ENCODE assay signal across 15 mouse cellular contexts in genomic region chr9:51908255-51908654, GRCm38 (mm10). TPM values are rescaled to one million over a fixed set of nuclear protein-coding genes. Genes with fewer than 3 reads are reported as not detected.
DNase-seq lines count a peak whose midpoint lies in the region; ATAC-seq and TF ChIP-seq lines count a peak whose summit lies in the region.
"Had no signal": no experiment of that assay in that cellular context is flagged by ENCODE, and none has a peak within 500 bp of the region (broad histone marks: within the 10 kb centered on the region; RNA-seq: fewer than 3 reads in every experiment).

No protein-coding gene starts in this region.

- no peak overlapping the region for H3K4me3 ChIP-seq in gastrocnemius, adult 2 months
- H3K4me3 ChIP-seq in kidney, postnatal 0 days (replicated peaks; ENCODE audit: low read depth, low read length): no peak overlapping the region
- H3K4me3 ChIP-seq in kidney, embryonic 16.5 days (ENCODE audit: low read length): no peak overlapping the region
- H3K4me3 ChIP-seq in lung, embryonic 16.5 days (ENCODE audit: low read length): no peak overlapping the region
- no peak overlapping the region for H3K4me3 ChIP-seq in cerebellum, adult 2 months (replicated peaks; ENCODE audit: insufficient read depth, low read depth, low read length)
- H3K4me3 ChIP-seq: forebrain, embryonic 10.5 days; forebrain, embryonic 13.5 days; heart, embryonic 15.5 days; hindbrain, embryonic 10.5 days; hindbrain, embryonic 13.5 days; intestine, embryonic 15.5 days had no signal

- TF ChIP-seq POLR2A in cerebellum, adult 2 months (IDR thresholded peaks at IDR 0.05; ENCODE audit: borderline replicate concordance, insufficient read depth, low read length): no peak

- no peak overlapping the region for H3K9ac ChIP-seq in kidney, postnatal 0 days (ENCODE audit: low read depth, low read length)
- no peak overlapping the region for H3K9ac ChIP-seq in kidney, embryonic 16.5 days (replicated peaks; ENCODE audit: low read length)
- H3K9ac ChIP-seq in lung, embryonic 16.5 days (ENCODE audit: low read length): no peak overlapping the region
- H3K9ac ChIP-seq: forebrain, embryonic 13.5 days; heart, embryonic 15.5 days; hindbrain, embryonic 13.5 days; intestine, embryonic 15.5 days had no signal

- no peak overlapping the region for H3K4me2 ChIP-seq in kidney, postnatal 0 days (ENCODE audit: low read length)
- no peak overlapping the region for H3K4me2 ChIP-seq in kidney, embryonic 16.5 days (replicated peaks; ENCODE audit: low read depth, low read length)
- no peak overlapping the region for H3K4me2 ChIP-seq in lung, embryonic 16.5 days (ENCODE audit: low read depth, low read length)
- H3K4me2 ChIP-seq: forebrain, embryonic 13.5 days; heart, embryonic 11.5 days; heart, embryonic 15.5 days; hindbrain, embryonic 13.5 days; intestine, embryonic 15.5 days had no signal

- ATAC-seq in kidney, postnatal 0 days (replicated peaks; ENCODE audit: low FRiP score, low read depth): no peak
- ATAC-seq in kidney, embryonic 16.5 days (ENCODE audit: low FRiP score, low TSS enrichment): no peak
- ATAC-seq in lung, embryonic 16.5 days (ENCODE audit: low read depth): peak; percentile 71

- 0 out of 2 replicates have a peak overlapping the region, but pooled peaks have one; percentile 1 for H3K27ac ChIP-seq in gastrocnemius, adult 2 months
- H3K27ac ChIP-seq in kidney, postnatal 0 days: no peak overlapping the region
- H3K27ac ChIP-seq in kidney, embryonic 16.5 days (ENCODE audit: low read length): no peak overlapping the region
- no peak overlapping the region for H3K27ac ChIP-seq in lung, embryonic 16.5 days (ENCODE audit: low read length)
- no peak overlapping the region for H3K27ac ChIP-seq in cerebellum, adult 2 months (ENCODE audit: insufficient read depth, low read length)
- H3K27ac ChIP-seq: forebrain, embryonic 10.5 days; forebrain, embryonic 13.5 days; heart, embryonic 15.5 days; hindbrain, embryonic 10.5 days; hindbrain, embryonic 13.5 days; intestine, embryonic 15.5 days had no signal

- intact Hi-C loops in gastrocnemius, adult 2 months (cut with DNase I): loop anchor here (10.0 kb wide), 1 partner anchor 143 kb away; the partner anchor contains the start of gene Arhgap20

- no peaks in the 10 kb centered on the region for H3K36me3 ChIP-seq in kidney, postnatal 0 days (ENCODE audit: insufficient read depth, low read length)
- H3K36me3 ChIP-seq in kidney, embryonic 16.5 days (ENCODE audit: insufficient read depth, low read length): no peaks in the 10 kb centered on the region
- no peaks in the 10 kb centered on the region for H3K36me3 ChIP-seq in lung, embryonic 16.5 days (ENCODE audit: control insufficient read depth, insufficient read depth, low read length)
- H3K36me3 ChIP-seq: forebrain, embryonic 10.5 days; heart, embryonic 15.5 days; hindbrain, embryonic 10.5 days; hindbrain, embryonic 13.5 days; intestine, embryonic 15.5 days had no signal

- H3K9me3 ChIP-seq in kidney, postnatal 0 days (replicated peaks; ENCODE audit: low read length): no peaks in the 10 kb centered on the region
- no peaks in the 10 kb centered on the region for H3K9me3 ChIP-seq in kidney, embryonic 16.5 days (ENCODE audit: low read length)
- H3K9me3 ChIP-seq in lung, embryonic 16.5 days (ENCODE audit: control insufficient read depth, low read length): no peaks in the 10 kb centered on the region
- H3K9me3 ChIP-seq: forebrain, embryonic 10.5 days; forebrain, embryonic 13.5 days; heart, embryonic 15.5 days; hindbrain, embryonic 10.5 days; hindbrain, embryonic 13.5 days; intestine, embryonic 15.5 days had no signal

- no peak for TF ChIP-seq CTCF in gastrocnemius, adult 2 months (IDR thresholded peaks at IDR 0.05)
- no peak for TF ChIP-seq CTCF in kidney, postnatal 0 days (IDR thresholded peaks at IDR 0.05; ENCODE audit: low read depth)
- no peak for TF ChIP-seq CTCF in cerebellum, adult 2 months (IDR thresholded peaks at IDR 0.05; ENCODE audit: borderline replicate concordance, insufficient read depth, low read depth, low read length)

- H3K27me3 ChIP-seq in kidney, postnatal 0 days (ENCODE audit: insufficient read depth, low read length): no peaks in the 10 kb centered on the region
- no peaks in the 10 kb centered on the region for H3K27me3 ChIP-seq in kidney, embryonic 16.5 days (ENCODE audit: insufficient read depth, low read length)
- H3K27me3 ChIP-seq in lung, embryonic 16.5 days (ENCODE audit: control insufficient read depth, insufficient read depth, low read depth, low read length): no peaks in the 10 kb centered on the region
- H3K27me3 ChIP-seq in cerebellum, adult 2 months (ENCODE audit: control insufficient read depth, insufficient read depth, low read length): no peaks in the 10 kb centered on the region
- H3K27me3 ChIP-seq: forebrain, embryonic 13.5 days; heart, embryonic 15.5 days; hindbrain, embryonic 13.5 days; intestine, embryonic 15.5 days had no signal

- no peaks in the 10 kb centered on the region for H3K4me1 ChIP-seq in kidney, postnatal 0 days (replicated peaks; ENCODE audit: insufficient read depth, low read length)
- H3K4me1 ChIP-seq in kidney, embryonic 16.5 days (ENCODE audit: insufficient read depth, low read length): peaks cover 5% of the 10 kb centered on the region; the same call in 1 of the 2 replicates
- H3K4me1 ChIP-seq in lung, embryonic 16.5 days (replicated peaks; ENCODE audit: control insufficient read depth, insufficient read depth, low read length): 0 out of 2 replicates have a peak, but pooled peaks cover 2% of the 10 kb centered on the region
- H3K4me1 ChIP-seq in cerebellum, adult 2 months (ENCODE audit: control insufficient read depth, insufficient read depth, low read length): no peaks in the 10 kb centered on the region
- H3K4me1 ChIP-seq: forebrain, embryonic 10.5 days; forebrain, embryonic 13.5 days; hindbrain, embryonic 10.5 days; hindbrain, embryonic 13.5 days; intestine, embryonic 15.5 days had no signal

- 69% methylated on average over 3 of the region's 3 CpGs for WGBS in kidney, postnatal 0 days
- 73% methylated on average over 3 of the region's 3 CpGs for WGBS in kidney, embryonic 16.5 days
- 48% methylated on average over 3 of the region's 3 CpGs for WGBS in lung, embryonic 16.5 days
- WGBS in cerebellum, adult 2 months: 91% methylated on average over 3 of the region's 3 CpGs

- no peak for DNase-seq in gastrocnemius, adult 2 months
- no peak for DNase-seq in gastrocnemius, adult 8-10 months (ENCODE audit: low spot score in 2 of 2)
- peak; percentile 13 for DNase-seq in kidney, postnatal 0 days (ENCODE audit: low spot score)
- DNase-seq in lung, postnatal 14 days: no peak
- peak; percentile 29 for DNase-seq in 3T3-L1 (ENCODE audit: low read depth, low spot score)
- DNase-seq in cerebellum, adult 2 months: no peak

RNA-seq across cellular contexts. Expression of gene Fdx1, which starts 55.1 kb away (rescaled TPM):
- total RNA-seq in gastrocnemius, adult 2 months (2021): 10 to 100 TPM; 37.0 to 47.5 TPM
- 10 to 100 TPM; 33.4 to 42.6 (median 37.6) TPM for total RNA-seq in gastrocnemius, adult 8-10 months (2022)
- polyA plus RNA-seq in kidney, postnatal 0 days (2015; fragmentation: Nextera tagmentation; extraction: Ambion mirVana): 220 and 228 TPM in 2 replicates
- 114 and 119 TPM in 2 replicates for polyA plus RNA-seq in kidney, embryonic 16.5 days (2015; fragmentation: Nextera tagmentation; extraction: Ambion mirVana)
- 115 and 117 TPM in 2 replicates for polyA plus RNA-seq in lung, embryonic 16.5 days (2015; fragmentation: Nextera tagmentation; extraction: Ambion mirVana)
- polyA plus RNA-seq in cerebellum, adult 2 months (2012; rRNA removed): 35.1 and 36.8 TPM in 2 replicates

Comparison
In these comparisons a context has a peak if more than half of its experiments do, and no peak if none do; other contexts are left out.
1. DNase-seq: peak in kidney, postnatal 0 days (single experiment) and 3T3-L1 (single experiment); none in gastrocnemius, adult 2 months (single experiment), gastrocnemius, adult 8-10 months (0 of 2), lung, postnatal 14 days (single experiment) and cerebellum, adult 2 months (0 of 2).